Mouse (Mus musculus) hindbrain, embryonic 13.5 days (tissue): ENCODE measurements around the gene Nucb1. TPM values are rescaled to one million over a fixed set of nuclear protein-coding genes. Genes with fewer than 3 reads are reported as not detected.

Experiments
- ATAC-seq: fragments of 200-750 bp; cut with Nextera tagmentation; 2 replicates; pipeline ENCODE4 v1.8.0; 2017; ENCODE audit warnings: moderate TSS enrichment; ENCODE audit not compliant: low FRiP score
- H3K27ac ChIP-seq: fragments of 300-500 bp; sonication (generic); 2 replicates; pipeline ENCODE4 v1.5.1; 2015; ENCODE audit warnings: inconsistent platforms, mild to moderate bottlenecking, moderate library complexity
- H3K27me3 ChIP-seq: fragments of 300-500 bp; sonication (generic); 2 replicates; pipeline ENCODE4 v1.6.1; 2015; ENCODE audit warnings: mild to moderate bottlenecking, inconsistent platforms
- H3K36me3 ChIP-seq: fragments of 300-500 bp; sonication (generic); 2 replicates; pipeline ENCODE4 v1.6.1; 2015; ENCODE audit warnings: mild to moderate bottlenecking, inconsistent platforms
- H3K4me1 ChIP-seq: fragments of 300-500 bp; sonication (generic); replicated peaks from 2 replicates; pipeline ENCODE4 v1.6.1; 2015; ENCODE audit warnings: inconsistent platforms
- H3K4me2 ChIP-seq: fragments of 300-500 bp; sonication (generic); 2 replicates; pipeline ENCODE4 v1.6.1; 2015; ENCODE audit warnings: inconsistent platforms, mild to moderate bottlenecking, moderate library complexity
- H3K4me3 ChIP-seq: fragments of 300-500 bp; sonication (generic); 2 replicates; pipeline ENCODE4 v1.5.1; 2015; ENCODE audit warnings: mild to moderate bottlenecking, inconsistent platforms
- H3K9ac ChIP-seq: fragments of 300-500 bp; sonication (generic); 2 replicates; pipeline ENCODE4 v1.6.1; 2015; ENCODE audit warnings: mild to moderate bottlenecking, inconsistent platforms
- H3K9me3 ChIP-seq: fragments of 300-500 bp; sonication (generic); 2 replicates; pipeline ENCODE4 v1.6.1; 2016; ENCODE audit warnings: inconsistent platforms
- WGBS: fragments of 180-500 bp; shearing (Covaris S2); methylation state at CpG from one replicate; pipeline ENCODE4 v1.1.7; 2015; 5-methylcytosine and 5-hydroxymethylcytosine counted together
- microRNA-seq: library from miRNA; unstranded; fragments of <30 nt; microRNA quantifications from one replicate; pipeline ENCODE4, GENCODE M21; 2016
- polyA plus RNA-seq: library from polyadenylated mRNA; unstranded; fragments of >200 nt; fragmentation: Nextera tagmentation; extraction: Ambion mirVana; gene quantifications from 2 replicates; pipeline ENCODE4 v1.2.1, GENCODE M21; 2015

Gene Nucb1
- polyA plus RNA-seq, 1 experiment from 2014 or later = 121 TPM

- no peak overlapping the region for H3K4me2 ChIP-seq
- H3K36me3 ChIP-seq = peaks cover 58% of the 10 kb centered on the region
Measured at GRCm38 (mm10) chr7:45455932-45456696, 54.1 kb downstream of the Nucb1 start.

GRCm38 (mm10) chr7:45454971-45455370 is 55.2 kb downstream of the Nucb1 start:
- no peak overlapping the region for H3K4me3 ChIP-seq
- peaks cover 21% of the 10 kb centered on the region for H3K4me1 ChIP-seq
- WGBS = 88% methylated on average over 15 of the region's 15 CpGs
- no peaks in the 10 kb centered on the region for H3K27me3 ChIP-seq
- no peak overlapping the region for H3K27ac ChIP-seq
- ATAC-seq = no peak
- H3K9me3 ChIP-seq = no peaks in the 10 kb centered on the region
- no peak overlapping the region for H3K9ac ChIP-seq
- no peak overlapping the region for H3K4me2 ChIP-seq
- H3K36me3 ChIP-seq = peaks cover 60% of the 10 kb centered on the region

More at GRCm38 (mm10) chr7:45455932-45456696, 54.1 kb downstream of the Nucb1 start:
- Histone ChIP-seq H3K9me3 (no peaks in the 10 kb centered on the region), H3K27me3 (no peaks in the 10 kb centered on the region), H3K9ac (peak overlapping the region; percentile 95; the same call in 1 of the 2 replicates), H3K4me1 (peaks cover 32% of the 10 kb centered on the region), H3K4me3 (no peak overlapping the region), H3K27ac (peak overlapping the region; percentile 97)
- no peak for ATAC-seq
- WGBS = 78% methylated on average over 13 of the region's 13 CpGs

- peak; percentile 70 for ATAC-seq
Measured at GRCm38 (mm10) chr7:45451344-45451982, 58.7 kb downstream of the Nucb1 start.

GRCm38 (mm10) chr7:45449974-45450373 is 60.2 kb downstream of the Nucb1 start:
- Histone ChIP-seq H3K27me3 (no peaks in the 10 kb centered on the region), H3K9me3 (no peaks in the 10 kb centered on the region), H3K4me3 (no peak overlapping the region), H3K4me1 (no peaks in the 10 kb centered on the region), H3K27ac (no peak overlapping the region), H3K4me2 (no peak overlapping the region), H3K36me3 (peaks cover 59% of the 10 kb centered on the region), H3K9ac (no peak overlapping the region)
- no peak for ATAC-seq
- 90% methylated on average over 1 of the region's 1 CpGs for WGBS

More at GRCm38 (mm10) chr7:45451344-45451982, 58.7 kb downstream of the Nucb1 start:
- H3K36me3 ChIP-seq = peaks cover 60% of the 10 kb centered on the region
- H3K9me3 ChIP-seq = no peaks in the 10 kb centered on the region
- H3K27ac ChIP-seq = no peak overlapping the region
- WGBS = 53% methylated on average over 23 of the region's 23 CpGs
- H3K9ac ChIP-seq = peak overlapping the region; percentile 51; the same call in 1 of the 2 replicates
- 0 out of 2 replicates have a peak overlapping the region, but pooled peaks have one; percentile 0 for H3K4me2 ChIP-seq
- H3K4me1 ChIP-seq = peaks cover under 1% of the 10 kb centered on the region; the same call in 1 of the 2 replicates
- H3K27me3 ChIP-seq = no peaks in the 10 kb centered on the region
- no peak overlapping the region for H3K4me3 ChIP-seq

- ATAC-seq = no peak
- no peak overlapping the region for H3K4me3 ChIP-seq
- H3K27ac ChIP-seq = no peak overlapping the region
- no peaks in the 10 kb centered on the region for H3K9me3 ChIP-seq
- 33% methylated on average over 11 of the region's 11 CpGs for WGBS
- no peak overlapping the region for H3K4me2 ChIP-seq
- peaks cover 65% of the 10 kb centered on the region for H3K36me3 ChIP-seq
- H3K9ac ChIP-seq = no peak overlapping the region
- no peaks in the 10 kb centered on the region for H3K4me1 ChIP-seq
- H3K27me3 ChIP-seq = no peaks in the 10 kb centered on the region
Measured at GRCm38 (mm10) chr7:45447325-45447990, 62.7 kb downstream of the Nucb1 start.

- Histone ChIP-seq H3K27ac (no peak overlapping the region), H3K4me1 (no peaks in the 10 kb centered on the region), H3K9ac (no peak overlapping the region), H3K4me2 (no peak overlapping the region), H3K27me3 (no peaks in the 10 kb centered on the region), H3K36me3 (peaks cover 64% of the 10 kb centered on the region), H3K4me3 (no peak overlapping the region), H3K9me3 (no peaks in the 10 kb centered on the region)
- ATAC-seq = no peak
Measured at GRCm38 (mm10) chr7:45446589-45446988, 63.6 kb downstream of the Nucb1 start.

GRCm38 (mm10) chr7:45443526-45444420 is 66.4 kb downstream of the Nucb1 start:
- Histone ChIP-seq H3K4me3 (no peak overlapping the region), H3K4me2 (no peak overlapping the region), H3K27ac (no peak overlapping the region), H3K9me3 (no peaks in the 10 kb centered on the region), H3K4me1 (no peaks in the 10 kb centered on the region), H3K9ac (no peak overlapping the region), H3K36me3 (peaks cover 73% of the 10 kb centered on the region), H3K27me3 (no peaks in the 10 kb centered on the region)
- ATAC-seq = no peak
- 91% methylated on average over 22 of the region's 22 CpGs for WGBS

Small RNA genes lying within 50 kb of the gene (microRNA-seq; reads per million reads assigned to microRNA genes)
- not detected for gene Gm22133

Other genes starting within 250 kb of the Nucb1 start
- not detected in 2 replicates for gene Slc6a21, start 232.9 kb downstream of the Nucb1 start, polyA plus RNA-seq
- 7.3 and 8.9 TPM in 2 replicates for gene Trpm4, start 176.6 kb downstream of the Nucb1 start, polyA plus RNA-seq
- 0.31 TPM in 2 replicates for gene Hrc, start 175.1 kb downstream of the Nucb1 start, polyA plus RNA-seq
- 19.9 and 20.7 TPM in 2 replicates for gene Ppfia3, start 143.4 kb downstream of the Nucb1 start, polyA plus RNA-seq
- gene Lin7b, start 139.8 kb downstream of the Nucb1 start, polyA plus RNA-seq = 12.5 and 13.4 TPM in 2 replicates
- 205 and 215 TPM in 2 replicates for gene Snrnp70, start 114.7 kb downstream of the Nucb1 start, polyA plus RNA-seq
- not detected in 2 replicates for gene Kcna7, start 104.8 kb downstream of the Nucb1 start, polyA plus RNA-seq
- gene Ntf5, start 96.7 kb downstream of the Nucb1 start, polyA plus RNA-seq = 0.10 and 0.19 TPM in 2 replicates
- 1.2 and 2.5 TPM in 2 replicates for gene Lhb, start 89.6 kb downstream of the Nucb1 start, polyA plus RNA-seq
- 21.9 and 23.2 TPM in 2 replicates for gene Gys1, start 75.6 kb downstream of the Nucb1 start, polyA plus RNA-seq
- gene Ruvbl2, start 72.3 kb downstream of the Nucb1 start, polyA plus RNA-seq = 99.9 and 110 TPM in 2 replicates
- gene Ftl1, start 50.5 kb downstream of the Nucb1 start, polyA plus RNA-seq = 7,019 and 7,066 TPM in 2 replicates
- 253 and 271 TPM in 2 replicates for gene Bax, start 43.5 kb downstream of the Nucb1 start, polyA plus RNA-seq
- 0.13 and 0.22 TPM in 2 replicates for gene Tulp2, start 28.5 kb downstream of the Nucb1 start, polyA plus RNA-seq
- gene Gm45808, start 23.6 kb downstream of the Nucb1 start, polyA plus RNA-seq = not detected in 2 replicates
- gene Dhdh, start 21.6 kb downstream of the Nucb1 start, polyA plus RNA-seq = 3.4 and 4.2 TPM in 2 replicates
- 13.9 and 14.3 TPM in 2 replicates for gene Ppp1r15a, start 15.9 kb upstream of the Nucb1 start, polyA plus RNA-seq
- gene Plekha4, start 15.9 kb upstream of the Nucb1 start, polyA plus RNA-seq = 2.4 and 4.3 TPM in 2 replicates
- gene Hsd17b14, start 44.5 kb upstream of the Nucb1 start, polyA plus RNA-seq = 0.25 and 0.45 TPM in 2 replicates
- 19.8 and 20.8 TPM in 2 replicates for gene Bcat2, start 59.7 kb upstream of the Nucb1 start, polyA plus RNA-seq
- gene Fgf21, start 105.1 kb upstream of the Nucb1 start, polyA plus RNA-seq = not detected in 2 replicates
- 0.06 TPM in 1 of 2 replicates, not detected in the other for gene Fut1, start 106.9 kb upstream of the Nucb1 start, polyA plus RNA-seq
- gene Izumo1, start 111.4 kb upstream of the Nucb1 start, polyA plus RNA-seq = 0.18 TPM in 1 of 2 replicates, not detected in the other
- 12.0 and 12.7 TPM in 2 replicates for gene Rasip1, start 117.1 kb upstream of the Nucb1 start, polyA plus RNA-seq
- 3.4 and 4.0 TPM in 2 replicates for gene Mamstr, start 129.6 kb upstream of the Nucb1 start, polyA plus RNA-seq
- gene Fut2, start 156.0 kb upstream of the Nucb1 start, polyA plus RNA-seq = 0.09 and 0.38 TPM in 2 replicates
- 2.3 and 2.6 TPM in 2 replicates for gene Ntn5, start 173.6 kb upstream of the Nucb1 start, polyA plus RNA-seq
- 0.40 and 0.86 TPM in 2 replicates for gene Sec1, start 184.0 kb upstream of the Nucb1 start, polyA plus RNA-seq
- 38.5 and 41.6 TPM in 2 replicates for gene Car11, start 189.4 kb upstream of the Nucb1 start, polyA plus RNA-seq
- 2.9 and 3.6 TPM in 2 replicates for gene Dbp, start 194.7 kb upstream of the Nucb1 start, polyA plus RNA-seq
- 626 and 633 TPM in 2 replicates for gene Rpl18, start 205.1 kb upstream of the Nucb1 start, polyA plus RNA-seq
- 24.1 and 25.0 TPM in 2 replicates for gene Sphk2, start 207.6 kb upstream of the Nucb1 start, polyA plus RNA-seq
- gene Fam83e, start 210.8 kb upstream of the Nucb1 start, polyA plus RNA-seq = 0.48 and 0.83 TPM in 2 replicates
- gene Spaca4, start 215.4 kb upstream of the Nucb1 start, polyA plus RNA-seq = not detected in 2 replicates